Mouse (Mus musculus) urinary bladder, postnatal 14 days (tissue): ENCODE measurements around the gene Rcan3.

ENCODE experiments used
- DNase-seq: peaks from one replicate; pipeline ENCODE4 v3.0.0; 2021; ENCODE audit warnings: low spot score

Rcan3 gene

DNA sequence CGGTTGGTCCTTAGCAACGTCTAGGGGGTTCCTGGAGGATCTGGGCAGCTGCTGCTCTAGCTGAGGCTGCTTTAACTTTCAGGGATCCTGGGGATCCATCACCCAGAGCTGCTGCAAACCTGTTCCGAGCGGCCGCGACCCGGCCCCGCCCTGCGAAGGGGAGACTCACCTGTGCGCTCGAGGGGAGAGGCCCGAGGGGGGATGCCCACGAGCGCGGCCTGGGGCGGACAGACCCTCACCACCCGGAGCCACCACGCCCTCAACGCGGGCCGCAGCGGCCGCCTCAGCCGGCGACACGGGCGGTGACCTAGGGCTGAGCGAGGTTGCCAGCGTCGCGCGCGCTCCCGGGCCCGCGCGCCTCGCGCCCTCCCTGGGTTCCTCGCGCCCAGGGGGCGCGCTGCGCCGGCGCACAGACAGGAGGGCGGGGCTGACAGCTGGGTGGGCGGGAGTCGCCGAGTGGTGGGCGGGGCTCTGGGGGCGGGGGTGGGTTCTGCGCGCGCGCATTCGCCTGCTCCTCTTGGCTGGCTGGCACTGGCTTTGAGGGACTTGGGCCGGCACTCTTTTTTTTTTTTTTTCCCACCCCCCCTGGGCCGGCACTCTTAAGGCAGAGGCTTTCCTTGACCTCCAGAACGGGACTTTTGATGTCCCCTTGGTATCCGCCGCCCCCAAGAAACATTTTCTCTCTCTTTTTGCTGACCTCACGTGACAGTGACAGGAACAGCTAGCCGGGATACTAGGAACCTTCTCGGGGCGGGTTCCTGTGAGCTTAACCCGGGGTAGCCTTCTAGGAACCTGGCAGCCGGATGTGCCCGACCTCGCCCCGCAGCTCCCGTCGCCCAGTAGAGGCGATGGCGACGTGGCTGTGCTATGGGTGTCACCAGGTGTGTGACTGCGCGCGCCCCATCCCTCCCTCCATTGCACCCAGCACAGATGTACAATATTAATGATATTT lies at the start of gene Rcan3:
Gene Rcan3, minus strand, starts transcription at position 411 of the 952 bp plus-strand sequence.
- peak; percentile 76 for DNase-seq

DNA sequence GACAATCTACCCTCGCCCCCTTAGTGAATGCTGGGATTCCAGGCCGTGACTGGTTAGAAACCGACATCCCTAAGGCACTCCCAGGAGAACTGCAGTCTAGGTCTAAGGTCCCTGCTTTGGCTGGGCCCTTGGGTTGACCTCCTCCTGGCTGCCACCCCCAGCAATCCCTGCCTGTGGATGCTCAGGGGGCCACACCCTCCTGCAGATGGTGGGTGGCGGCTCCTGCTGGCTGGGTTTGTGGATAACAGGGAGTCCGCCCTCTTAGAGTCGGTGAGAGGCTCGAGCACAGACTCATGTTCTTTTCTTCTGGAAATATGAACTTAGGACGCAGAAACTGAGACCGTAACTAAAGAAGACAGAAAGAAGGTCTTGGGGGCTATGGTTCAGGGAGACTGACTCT lies 46.7 kb upstream of the Rcan3 start:
- no peak for DNase-seq

DNA sequence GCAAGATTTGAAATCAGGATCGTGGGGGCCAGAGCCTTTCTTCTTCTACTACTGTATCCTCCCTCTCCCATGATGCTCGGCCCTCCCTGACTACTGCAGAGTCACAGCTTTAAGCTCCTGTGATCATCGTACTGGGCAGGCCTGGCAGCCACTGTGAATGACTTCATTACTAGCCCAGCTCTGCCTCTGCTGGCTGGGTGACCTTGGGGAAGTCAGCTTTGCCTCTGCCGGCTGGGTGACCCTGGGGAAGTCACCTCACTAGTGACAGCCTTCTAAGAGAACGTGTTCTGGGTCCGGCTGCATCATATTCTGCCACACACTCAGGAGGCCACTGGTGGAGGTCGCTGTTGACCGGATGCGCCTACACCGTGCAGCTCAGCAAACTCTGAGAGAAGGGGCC lies 44.2 kb upstream of the Rcan3 start:
- DNase-seq: no peak

DNA sequence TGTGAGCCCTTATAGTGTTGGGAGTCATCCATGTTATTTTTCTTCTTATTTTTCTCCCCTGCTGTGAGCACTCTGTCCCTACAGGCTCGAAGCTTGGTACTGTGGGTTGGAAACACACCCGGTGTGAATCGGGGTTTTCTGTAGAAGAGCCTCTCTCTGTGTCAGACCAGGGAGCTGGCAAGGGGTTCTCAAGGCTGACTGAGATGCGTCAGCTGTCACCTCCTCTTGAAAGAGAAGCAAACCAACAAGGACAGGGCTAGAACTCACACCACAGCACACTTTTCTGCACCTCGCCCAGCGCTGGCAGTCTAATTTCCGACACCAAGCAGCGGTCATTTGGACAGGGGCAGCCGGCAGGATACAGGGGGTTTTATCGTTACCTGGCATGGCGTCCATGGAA lies 29.8 kb upstream of the Rcan3 start:
- DNase-seq: no peak

DNA sequence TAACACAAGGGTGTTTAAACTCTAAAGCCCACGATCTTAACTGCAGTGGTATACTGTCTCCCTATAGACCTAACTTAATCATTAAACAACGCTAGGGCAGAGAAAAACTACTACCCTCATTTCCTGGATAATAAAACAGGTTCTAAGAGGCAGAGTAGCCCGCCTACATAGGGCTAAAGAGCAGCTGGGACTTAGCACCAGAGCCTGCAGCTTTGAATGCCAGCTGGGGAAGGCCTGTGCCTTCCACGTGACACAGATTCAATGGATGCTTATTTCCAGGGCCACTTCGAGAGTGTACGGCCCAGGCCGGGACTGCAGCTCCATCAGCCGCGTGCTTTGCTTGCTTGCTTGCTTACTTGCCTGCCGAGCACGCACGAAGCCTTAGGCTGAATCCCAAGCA lies 19.9 kb upstream of the Rcan3 start:
- DNase-seq: no peak

DNA sequence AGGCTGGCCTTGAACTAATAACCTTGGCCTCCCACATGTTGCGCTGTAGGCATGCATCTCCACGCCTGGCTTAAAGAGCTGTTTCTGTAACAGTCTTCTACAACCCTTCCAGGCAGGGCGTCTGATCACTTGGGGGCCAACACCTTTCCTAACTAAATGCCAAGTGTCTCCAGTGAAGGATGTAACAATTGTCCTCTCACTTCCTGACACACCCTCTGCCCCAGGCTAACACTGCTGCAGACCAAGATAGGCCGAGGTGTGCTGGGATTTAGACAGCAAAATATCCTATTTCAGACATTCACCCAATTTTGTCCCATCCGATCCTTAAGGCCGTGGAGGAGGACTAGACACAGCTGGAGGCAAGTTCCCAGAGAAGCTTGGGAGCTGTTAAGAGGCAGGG lies 19.5 kb upstream of the Rcan3 start:
- DNase-seq: no peak

DNA sequence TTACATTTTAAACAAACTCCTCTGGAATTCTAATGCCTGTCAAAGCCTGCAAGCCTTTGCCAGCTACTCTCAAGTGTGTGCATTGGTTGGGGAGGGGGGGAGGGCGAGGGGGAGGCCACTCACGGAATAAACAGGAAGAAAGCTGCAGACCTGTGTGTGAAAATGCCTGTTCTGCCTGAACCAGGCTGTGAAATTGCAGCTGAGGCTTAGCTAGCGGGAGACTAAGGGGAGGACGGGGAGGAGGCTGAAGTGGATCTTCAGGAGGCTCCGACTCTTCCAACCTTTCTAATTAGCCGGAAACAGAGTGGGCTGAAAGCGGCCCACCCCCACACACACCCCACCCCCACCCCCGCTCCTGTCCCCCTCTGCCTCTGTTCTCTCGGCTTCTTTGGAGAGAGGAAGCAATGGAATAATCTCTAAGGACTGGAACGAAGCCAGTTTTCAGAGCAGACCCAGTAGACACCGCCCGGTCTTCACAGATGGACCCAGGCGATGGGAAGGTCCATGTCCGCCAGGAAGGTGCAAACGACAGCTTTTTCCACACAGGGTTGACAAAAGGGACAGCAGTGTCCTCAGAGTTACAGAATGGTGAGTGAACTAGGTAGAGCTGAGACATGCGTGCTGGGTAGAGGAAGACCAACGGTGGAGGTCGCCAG lies 17.8 kb upstream of the Rcan3 start:
- no peak for DNase-seq

DNA sequence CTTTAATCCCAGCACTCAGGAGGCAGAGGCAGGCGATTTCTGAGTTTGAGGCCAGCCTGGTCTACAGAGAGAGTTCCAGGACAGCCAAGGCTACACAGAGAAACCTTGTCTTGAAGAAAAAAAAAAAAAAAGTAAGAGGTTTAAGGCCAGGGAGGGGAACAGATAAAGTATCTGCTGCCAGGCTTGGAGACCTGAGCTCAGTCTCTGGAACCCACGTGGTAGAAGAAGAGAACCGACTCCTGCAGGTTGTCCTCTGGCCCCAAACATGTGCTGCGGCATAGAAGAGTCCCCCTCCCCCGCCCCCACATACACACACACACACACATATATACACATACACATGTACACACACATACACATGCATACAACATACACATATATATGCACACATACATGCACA lies 8.8 kb upstream of the Rcan3 start:
- DNase-seq: no peak

DNA sequence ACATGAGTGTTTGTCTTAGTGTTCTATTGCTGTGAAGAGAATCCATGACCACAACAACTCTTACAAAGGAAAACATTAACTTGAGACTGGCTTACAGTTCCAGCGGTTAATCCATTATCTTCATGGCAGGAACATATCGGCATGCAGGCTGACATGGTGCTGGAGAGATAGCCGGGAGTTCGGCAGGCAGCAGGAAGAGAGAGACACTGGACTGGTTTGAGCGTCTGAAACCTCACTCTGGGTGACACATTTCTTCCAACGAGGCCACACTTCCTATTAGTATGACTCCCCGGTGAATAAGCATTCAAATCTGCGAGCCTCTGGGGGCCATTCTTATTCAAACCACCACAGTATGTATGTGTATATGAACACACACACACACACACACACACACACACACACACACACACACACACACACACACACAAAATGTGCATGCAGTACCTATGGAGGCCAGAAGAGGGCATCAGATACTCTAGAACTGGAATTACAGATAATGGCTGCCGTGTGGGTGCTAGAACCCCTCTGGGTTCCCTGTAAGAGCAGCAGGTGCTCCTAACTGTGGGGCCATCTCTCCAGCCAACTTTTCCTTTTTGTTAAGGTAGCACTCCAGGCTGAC lies 6.4 kb upstream of the Rcan3 start:
- DNase-seq: no peak

DNA sequence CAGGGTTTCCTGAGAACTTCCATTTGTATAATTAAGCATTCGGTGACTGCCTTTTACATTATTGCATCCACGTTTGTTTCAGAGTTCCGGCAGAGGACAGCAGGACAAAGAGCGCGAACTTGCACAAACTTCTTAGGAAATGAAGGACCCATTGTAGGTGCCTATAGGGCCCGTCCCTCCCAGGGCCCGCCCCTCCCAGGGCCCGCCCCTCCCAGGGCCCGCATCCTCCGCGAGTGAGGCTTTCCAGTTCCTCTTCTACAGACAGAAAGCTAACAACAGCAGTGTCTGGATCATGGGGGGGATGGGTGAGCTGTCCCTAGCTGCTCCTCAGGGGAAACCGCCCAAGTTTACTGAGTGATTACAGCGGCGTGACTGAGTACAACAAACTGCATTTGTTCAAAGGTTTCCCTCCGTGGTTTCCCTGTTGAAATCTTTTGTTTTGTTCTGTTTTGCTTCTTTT lies 5.6 kb upstream of the Rcan3 start:
- DNase-seq: peak; percentile 60

DNA sequence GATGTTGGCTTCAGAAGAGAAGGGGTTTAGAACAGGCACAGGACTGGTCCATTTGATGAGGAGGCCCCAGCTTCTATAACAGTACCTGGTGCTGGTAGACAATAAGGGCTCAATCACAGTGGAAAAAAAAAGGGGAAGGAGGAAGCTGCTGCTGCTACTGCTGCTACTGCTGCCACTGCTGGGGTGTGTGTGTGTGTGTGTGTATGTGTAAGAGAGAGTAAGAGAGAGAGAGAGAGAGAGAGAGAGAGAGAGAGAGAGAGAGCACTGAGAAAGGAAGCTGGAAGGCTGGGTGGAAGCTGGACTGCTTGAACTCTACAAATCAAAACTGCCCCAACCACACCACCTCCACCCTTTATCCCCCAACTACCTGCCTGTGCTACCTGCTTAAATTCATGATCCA lies 4.3 kb upstream of the Rcan3 start:
- DNase-seq: no peak

DNA sequence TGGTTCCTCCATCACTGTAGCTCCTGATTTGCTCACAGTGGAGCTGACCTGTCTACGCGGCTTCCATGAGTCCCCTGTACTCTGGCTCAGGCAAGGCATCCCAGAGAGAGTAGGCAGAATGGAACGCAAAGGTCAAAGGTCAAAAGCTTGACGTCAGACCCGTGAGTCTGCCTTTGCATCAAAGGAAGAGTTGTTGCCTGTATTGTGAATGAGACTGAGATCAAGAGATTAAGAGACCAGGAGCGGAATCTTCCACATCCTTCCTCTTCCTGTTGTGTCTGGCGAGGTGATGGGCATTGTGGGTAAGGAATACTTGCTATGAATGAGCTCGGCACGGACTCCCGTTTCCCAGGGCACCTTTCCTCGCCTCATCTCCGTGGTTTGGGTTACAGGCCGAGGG lies 2.6 kb upstream of the Rcan3 start:
- DNase-seq: no peak

DNA sequence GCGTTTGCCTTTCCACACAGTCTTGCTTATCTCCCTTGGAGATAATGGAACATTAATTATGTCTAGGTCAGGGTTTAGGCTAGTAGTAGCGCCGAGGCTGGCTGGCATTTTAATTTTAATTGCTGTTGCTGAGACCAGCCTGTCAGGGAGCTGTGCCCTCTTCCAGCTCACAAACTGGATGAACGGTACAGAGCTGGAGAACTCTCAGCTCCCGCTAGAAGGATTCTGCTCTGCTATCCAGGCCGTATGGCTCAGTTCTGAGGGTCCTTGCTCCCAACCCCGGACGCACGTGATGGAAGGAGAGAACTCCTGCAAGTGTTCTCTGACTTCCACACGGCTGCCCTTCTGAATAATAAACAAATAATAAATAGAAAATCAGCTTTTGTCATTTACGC lies 739 bp upstream of the Rcan3 start:
- DNase-seq: no peak

DNA sequence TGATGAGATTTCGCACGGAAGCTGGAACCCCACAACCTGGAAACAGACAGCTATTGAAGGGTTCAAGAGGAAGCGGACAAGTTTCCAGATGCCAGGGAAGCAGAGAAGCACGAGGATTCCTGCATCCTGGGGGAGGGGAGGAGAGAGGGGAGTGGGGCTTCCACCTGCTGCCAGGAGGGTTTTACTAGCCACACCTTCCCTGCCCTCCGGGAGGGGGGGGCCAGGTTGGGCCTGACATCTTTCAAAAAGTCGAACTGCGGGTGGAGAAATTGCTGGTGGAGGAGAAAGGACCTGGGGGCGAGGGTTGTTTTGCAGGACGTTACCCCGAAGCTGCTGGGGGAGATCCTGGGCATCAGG lies 589 bp downstream of the Rcan3 start:
- DNase-seq: no peak

DNA sequence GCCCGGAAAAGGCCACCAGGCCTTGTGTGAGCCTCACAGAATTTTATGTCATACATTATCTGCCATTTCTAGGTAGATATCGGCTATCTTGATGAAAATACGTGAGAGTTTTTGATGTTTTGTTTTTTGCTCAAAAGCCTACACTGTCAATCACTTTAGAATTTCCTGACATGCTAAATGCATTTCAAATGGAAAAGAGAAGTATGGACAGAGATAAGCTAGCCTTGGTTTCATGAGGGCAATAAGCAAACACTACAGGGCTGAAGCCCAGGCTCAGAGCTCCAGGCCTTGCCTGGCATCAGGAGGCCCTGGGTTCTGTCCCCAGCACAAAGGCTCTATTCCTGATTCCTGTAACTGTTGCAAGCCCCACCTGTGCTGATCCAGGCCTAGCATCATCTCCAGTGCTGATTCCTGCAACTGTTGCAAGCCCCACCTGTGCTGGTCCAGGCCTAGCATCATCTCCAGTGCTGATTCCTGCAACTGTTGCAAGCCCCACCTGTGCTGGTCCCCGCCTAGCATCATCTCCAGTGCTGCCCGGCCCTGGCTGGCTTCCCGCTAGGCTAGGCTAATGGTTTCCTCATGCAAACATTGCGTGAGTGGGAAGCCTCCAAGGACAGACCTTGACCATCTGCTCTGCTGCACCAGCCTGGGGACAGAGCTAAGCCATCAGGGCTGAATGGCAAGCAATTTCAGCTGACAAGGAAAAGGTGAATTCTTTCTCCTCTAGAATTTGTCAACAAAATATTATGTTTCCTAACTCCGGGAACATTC lies 3.5 kb downstream of the Rcan3 start:
- no peak for DNase-seq

DNA sequence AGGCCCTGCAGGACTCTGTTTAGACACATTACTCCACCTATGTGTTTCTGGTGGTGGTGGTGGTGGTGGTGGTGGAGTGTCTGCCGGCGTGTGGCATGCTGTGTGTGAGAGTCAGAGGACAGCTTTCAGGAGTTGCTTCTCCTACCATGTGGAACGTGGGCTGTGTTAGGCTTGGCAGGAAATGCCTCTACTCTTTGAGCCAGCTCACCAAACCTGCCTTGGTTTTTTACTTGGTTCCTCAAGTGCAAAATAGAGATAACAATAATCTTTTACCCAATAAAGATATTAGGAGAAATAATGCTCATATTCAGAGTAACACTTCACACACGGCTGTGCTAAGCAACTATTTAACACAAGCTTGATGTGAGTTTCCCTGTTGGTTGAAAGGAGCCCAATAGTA lies 4.3 kb downstream of the Rcan3 start:
- DNase-seq: no peak

DNA sequence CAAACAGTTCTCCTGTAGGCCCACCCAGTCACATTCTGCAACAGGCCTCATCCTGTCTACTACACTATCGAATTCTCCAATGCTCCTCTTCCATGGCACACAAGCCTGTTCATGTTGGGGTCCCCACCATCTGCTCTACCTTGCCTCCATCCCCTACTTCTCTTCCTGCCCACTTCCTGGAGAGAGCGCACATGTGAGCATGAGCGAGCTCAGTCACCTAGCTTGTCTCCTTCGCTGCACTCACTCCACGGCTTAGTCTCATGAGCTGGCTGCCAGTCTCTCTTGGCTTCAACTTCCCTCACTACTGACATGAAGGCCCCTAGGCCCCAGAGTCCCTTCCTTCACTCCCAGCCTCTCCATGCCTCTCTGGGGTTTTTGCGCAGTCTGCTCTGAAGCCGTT lies 7.1 kb downstream of the Rcan3 start:
- no peak for DNase-seq

DNA sequence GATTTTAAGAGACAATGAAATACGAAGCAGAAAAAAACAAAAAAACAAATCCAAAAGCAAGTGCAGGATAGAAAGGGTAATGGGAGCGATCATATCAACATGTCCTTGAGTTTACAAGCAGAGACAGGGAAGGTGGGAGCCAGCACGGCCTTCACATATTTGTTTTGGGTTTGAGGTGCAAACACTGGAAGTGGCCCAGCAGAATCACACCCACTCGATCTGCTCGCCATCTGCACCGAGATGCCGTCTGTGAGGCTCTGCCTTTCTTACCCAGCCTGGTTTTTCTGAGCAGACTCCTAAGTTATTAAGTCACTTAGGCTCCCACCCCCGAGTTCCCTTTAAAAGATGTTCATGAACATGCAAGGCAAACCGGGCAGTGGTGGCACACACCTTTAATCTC lies 8.0 kb downstream of the Rcan3 start:
- no peak for DNase-seq

DNA sequence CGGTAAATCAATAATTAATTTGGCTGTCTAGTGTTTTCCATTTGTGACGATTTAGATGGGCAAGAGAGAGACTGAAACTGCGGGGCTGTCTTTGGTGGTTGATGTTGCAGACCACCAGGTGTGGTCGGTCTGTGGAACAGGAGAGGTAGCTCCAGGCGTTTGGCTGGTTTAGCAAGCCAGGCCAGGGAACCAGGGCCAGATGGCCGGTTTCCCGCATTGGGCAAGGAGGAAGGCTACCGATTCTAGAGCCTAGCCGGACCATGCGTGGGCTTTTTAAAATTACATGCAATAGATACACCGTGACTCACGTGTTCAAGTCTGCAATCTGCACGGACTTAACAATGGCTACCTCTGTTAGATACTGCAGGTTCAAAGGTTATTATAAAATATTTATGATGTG lies 12.7 kb downstream of the Rcan3 start:
- no peak for DNase-seq

DNA sequence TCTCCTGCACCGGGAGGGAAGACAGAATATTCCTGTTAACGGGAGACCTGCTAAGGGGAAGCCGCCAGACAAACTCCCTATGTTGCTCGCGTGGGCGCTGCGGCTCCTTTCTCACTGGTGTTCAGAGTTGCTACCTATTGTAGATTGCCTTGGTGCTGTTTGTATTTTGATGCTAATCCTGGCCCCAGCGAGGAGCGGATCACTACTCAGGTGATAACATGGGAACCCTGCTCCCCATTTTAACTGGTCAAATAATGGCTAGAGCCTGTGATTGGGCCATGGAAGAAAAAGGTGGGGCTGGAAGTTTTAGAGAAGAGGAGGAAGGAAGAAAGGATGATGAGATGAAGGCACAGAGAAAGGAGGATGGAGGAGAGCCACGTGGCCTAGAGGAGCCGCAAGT lies 13.2 kb downstream of the Rcan3 start:
- DNase-seq: no peak

DNA sequence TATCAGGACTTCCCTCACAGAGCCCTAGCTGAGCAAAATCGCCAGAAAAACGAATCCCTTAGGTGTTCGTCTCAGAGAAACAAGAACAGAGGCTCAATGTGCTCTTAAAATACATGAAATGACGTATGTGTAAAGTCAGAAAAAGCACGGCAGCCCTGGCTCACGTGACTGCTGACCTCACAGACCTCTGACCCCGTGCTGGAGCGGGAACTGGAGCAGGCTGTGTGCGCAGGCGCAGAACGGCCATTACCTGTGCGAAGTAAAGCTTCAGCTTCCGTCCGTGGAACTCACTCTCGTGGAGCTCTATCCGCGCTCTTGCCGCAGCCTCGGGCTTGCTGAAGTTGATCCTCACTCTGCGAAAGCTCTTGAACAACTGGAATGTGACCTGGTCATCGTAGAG lies 13.7 kb downstream of the Rcan3 start:
- no peak for DNase-seq

DNA sequence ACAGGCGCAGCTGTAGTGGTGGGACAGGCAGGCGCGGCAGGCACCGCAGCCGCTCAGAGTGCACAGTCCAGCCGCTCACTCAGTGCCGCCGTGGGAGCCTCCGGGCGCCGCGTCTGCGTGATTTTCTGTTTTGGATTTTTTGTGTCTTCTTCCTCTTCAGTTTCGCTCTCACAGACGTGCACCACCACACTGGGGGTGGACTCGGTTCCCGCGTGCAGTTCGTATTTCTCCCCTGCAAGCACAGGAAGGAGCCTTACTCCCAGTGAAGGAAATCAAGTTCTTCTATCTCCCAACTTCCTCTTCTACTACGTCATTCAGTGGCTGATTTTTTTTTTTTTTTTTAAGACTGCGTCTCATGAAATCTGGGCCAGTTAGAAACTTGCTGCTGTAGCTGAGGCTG lies 17.3 kb downstream of the Rcan3 start:
- DNase-seq: no peak
